Mouse (Mus musculus): ENCODE results near the gene Chn1. TPM values are rescaled to one million over a fixed set of nuclear protein-coding genes. Genes with fewer than 3 reads are reported as not detected.

Gene Chn1
- polyA plus RNA-seq, 1 experiment from 2014 or later: 30.4 TPM

DNA sequence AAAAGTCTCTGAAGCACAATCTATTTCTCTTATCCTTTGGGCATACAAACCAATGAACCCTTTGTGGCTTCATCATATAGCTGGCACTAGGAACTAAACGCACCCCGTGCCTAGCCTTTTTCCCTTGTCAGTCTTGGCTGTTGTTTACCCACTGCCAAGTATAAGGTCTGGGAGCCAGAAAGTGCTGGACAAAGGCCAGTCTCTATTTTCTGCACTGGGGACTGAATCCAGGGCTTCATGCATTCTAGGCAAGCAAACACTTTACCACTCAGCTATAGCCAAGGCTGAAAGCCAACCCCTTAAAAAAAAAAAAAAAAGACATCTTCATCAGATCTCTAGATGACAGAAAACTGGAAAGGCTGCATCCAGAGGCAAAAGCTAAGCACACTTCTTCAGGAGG, 15.2 kb upstream of the Chn1 start:
- no peak overlapping the region for H3K27ac ChIP-seq (replicated peaks in 1 of 2; ENCODE audit: control insufficient read depth in 1 of 2, insufficient read depth in 1 of 2, low read depth in 2 of 2, low read length in 2 of 2)
- H3K4me1 ChIP-seq (ENCODE audit: control insufficient read depth in 2 of 2, insufficient read depth in 2 of 2, low read length in 2 of 2): no peaks in the 10 kb centered on the region
- ATAC-seq (ENCODE audit: insufficient number of reproducible peaks, insufficient read depth, low FRiP score, low read depth): no peak
- no peak overlapping the region for H3K9ac ChIP-seq (ENCODE audit: low read length)
- no peaks in the 10 kb centered on the region for H3K27me3 ChIP-seq (ENCODE audit: control insufficient read depth, insufficient read depth, low read length)
- WGBS: 53% methylated on average over 2 of the region's 2 CpGs
- no peaks in the 10 kb centered on the region for H3K36me3 ChIP-seq (ENCODE audit: control insufficient read depth, insufficient read depth, low read length)
- no peak overlapping the region for H3K4me3 ChIP-seq (ENCODE audit: control insufficient read depth in 1 of 2, insufficient read depth in 1 of 2, low read depth in 1 of 2, low read length in 2 of 2)
- H3K9me3 ChIP-seq (ENCODE audit: control insufficient read depth, low read length): no peaks in the 10 kb centered on the region
- H3K4me2 ChIP-seq (ENCODE audit: low read length): no peak overlapping the region

DNA sequence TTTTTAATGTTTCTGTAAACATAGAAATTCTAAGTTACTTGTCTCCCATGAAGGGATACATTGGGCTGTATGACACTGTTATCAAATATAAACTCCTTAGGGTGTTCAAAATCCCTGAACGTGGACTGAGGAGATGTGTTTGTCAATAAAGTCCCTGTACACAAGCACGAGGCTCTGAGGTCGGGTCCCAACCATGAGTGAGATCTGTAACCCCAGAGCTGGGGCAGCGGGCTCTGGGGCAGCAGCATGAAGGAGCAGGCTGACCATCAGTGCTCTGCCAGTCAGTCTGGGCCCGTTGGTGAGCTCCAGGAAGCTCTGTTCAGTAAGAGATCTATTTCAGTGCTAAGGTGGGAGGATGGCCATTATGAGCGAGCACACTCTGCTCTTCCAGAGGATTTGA, 13.2 kb upstream of the Chn1 start:
- no peak overlapping the region for H3K4me2 ChIP-seq (ENCODE audit: low read length)
- H3K9me3 ChIP-seq (ENCODE audit: control insufficient read depth, low read length): 0 out of 2 replicates have a peak, but pooled peaks cover 2% of the 10 kb centered on the region
- no peak overlapping the region for H3K27ac ChIP-seq (replicated peaks in 1 of 2; ENCODE audit: control insufficient read depth in 1 of 2, insufficient read depth in 1 of 2, low read depth in 2 of 2, low read length in 2 of 2)
- H3K4me3 ChIP-seq (ENCODE audit: control insufficient read depth in 1 of 2, insufficient read depth in 1 of 2, low read depth in 1 of 2, low read length in 2 of 2): no peak overlapping the region
- H3K36me3 ChIP-seq (ENCODE audit: control insufficient read depth, insufficient read depth, low read length): no peaks in the 10 kb centered on the region
- no peak overlapping the region for H3K9ac ChIP-seq (ENCODE audit: low read length)
- H3K4me1 ChIP-seq (ENCODE audit: control insufficient read depth in 2 of 2, insufficient read depth in 2 of 2, low read length in 2 of 2): no peaks in the 10 kb centered on the region
- no peaks in the 10 kb centered on the region for H3K27me3 ChIP-seq (ENCODE audit: control insufficient read depth, insufficient read depth, low read length)
- 70% methylated on average over 6 of the region's 6 CpGs for WGBS
- no peak for ATAC-seq (ENCODE audit: insufficient number of reproducible peaks, insufficient read depth, low FRiP score, low read depth)

DNA sequence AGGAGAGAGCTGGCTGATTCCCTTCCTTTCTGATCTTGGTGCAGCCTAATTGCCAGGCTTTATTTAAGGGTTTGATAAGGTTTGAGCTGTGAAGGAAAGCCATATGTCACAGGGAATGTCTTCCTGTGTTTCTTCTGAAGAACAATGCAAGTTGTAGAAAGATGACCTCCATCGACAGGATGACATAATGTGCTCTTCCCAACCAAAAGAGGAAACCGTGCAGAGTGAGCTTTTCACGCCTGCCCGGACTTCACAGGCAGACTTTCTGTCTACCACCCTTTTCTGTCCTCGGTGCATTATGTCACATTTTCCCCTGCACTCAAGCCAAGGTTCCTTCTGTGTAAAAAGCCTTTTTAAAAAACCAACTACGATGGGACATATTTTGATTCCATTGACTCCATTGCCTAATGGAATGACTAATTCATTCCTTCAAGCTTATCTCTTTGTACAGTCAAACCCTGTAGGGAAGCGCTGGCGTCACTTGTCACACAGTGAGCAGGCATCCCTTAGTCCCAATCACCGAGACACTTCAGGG, 7.3 kb upstream of the Chn1 start:
- Histone ChIP-seq H3K9me3 (ENCODE audit: control insufficient read depth, low read length) (0 out of 2 replicates have a peak, but pooled peaks cover 2% of the 10 kb centered on the region), H3K9ac (ENCODE audit: low read length) (peak overlapping the region; percentile 35; the same call in 1 of the 2 replicates), H3K4me1 (ENCODE audit: control insufficient read depth in 2 of 2, insufficient read depth in 2 of 2, low read length in 2 of 2) (peaks cover 3 to 24% of the 10 kb centered on the region in 2 experiments), H3K36me3 (ENCODE audit: control insufficient read depth, insufficient read depth, low read length) (no peaks in the 10 kb centered on the region), H3K4me2 (ENCODE audit: low read length) (peak overlapping the region; percentile 45), H3K27ac (replicated peaks in 1 of 2; ENCODE audit: control insufficient read depth in 1 of 2, insufficient read depth in 1 of 2, low read depth in 2 of 2, low read length in 2 of 2) (peak overlapping the region; percentile 61 to 75), H3K27me3 (ENCODE audit: control insufficient read depth, insufficient read depth, low read length) (no peaks in the 10 kb centered on the region), H3K4me3 (ENCODE audit: control insufficient read depth in 1 of 2, insufficient read depth in 1 of 2, low read depth in 1 of 2, low read length in 2 of 2) (0 out of 4 replicates have a peak overlapping the region, but pooled peaks of 1 of the 2 experiments have one; percentile 1)
- 8% methylated on average over 9 of the region's 9 CpGs for WGBS
- ATAC-seq (ENCODE audit: insufficient number of reproducible peaks, insufficient read depth, low FRiP score, low read depth): peak; percentile 85

DNA sequence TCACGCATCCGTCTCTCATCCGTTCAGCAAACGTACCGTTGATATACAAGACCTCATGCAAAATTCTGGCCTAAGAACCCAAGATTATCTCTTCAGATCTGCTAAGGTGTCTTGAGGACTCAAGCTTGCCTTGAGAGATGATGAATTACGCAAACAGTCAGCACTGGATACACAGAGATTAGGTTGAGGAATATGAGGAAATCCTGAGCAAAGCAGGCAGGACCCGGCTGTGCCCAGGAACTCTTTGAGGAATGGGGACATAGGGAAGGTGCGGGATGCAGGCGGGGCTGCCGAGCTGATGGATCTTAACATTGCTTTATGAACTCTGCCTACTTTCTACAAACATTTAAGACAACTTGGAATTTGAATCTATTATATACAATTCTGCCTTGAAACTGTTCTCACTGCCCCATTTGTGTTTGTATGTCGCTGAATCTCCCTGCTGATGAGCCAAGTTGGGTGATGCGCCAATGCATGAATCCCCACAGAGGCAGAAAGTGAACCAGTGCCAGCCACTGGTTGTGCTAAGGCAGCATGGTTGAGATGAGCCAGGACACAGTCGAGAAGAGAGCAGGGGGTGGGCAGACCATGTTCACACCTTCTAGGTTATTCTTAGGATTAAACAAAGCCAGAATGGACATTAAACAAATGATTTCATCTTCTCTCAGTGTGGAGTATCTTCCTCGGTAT, 5.3 kb upstream of the Chn1 start:
- H3K4me3 ChIP-seq (ENCODE audit: control insufficient read depth in 1 of 2, insufficient read depth in 1 of 2, low read depth in 1 of 2, low read length in 2 of 2): no peak overlapping the region
- no peaks in the 10 kb centered on the region; the same call in 1 of the 2 replicates for H3K27me3 ChIP-seq (ENCODE audit: control insufficient read depth, insufficient read depth, low read length)
- ATAC-seq (ENCODE audit: insufficient number of reproducible peaks, insufficient read depth, low FRiP score, low read depth): no peak
- H3K4me2 ChIP-seq (ENCODE audit: low read length): no peak overlapping the region
- H3K4me1 ChIP-seq (ENCODE audit: control insufficient read depth in 2 of 2, insufficient read depth in 2 of 2, low read length in 2 of 2): peaks cover 3 to 24% of the 10 kb centered on the region in 2 experiments
- 0 out of 2 replicates have a peak, but pooled peaks cover 2% of the 10 kb centered on the region for H3K9me3 ChIP-seq (ENCODE audit: control insufficient read depth, low read length)
- no peak overlapping the region for H3K27ac ChIP-seq (replicated peaks in 1 of 2; ENCODE audit: control insufficient read depth in 1 of 2, insufficient read depth in 1 of 2, low read depth in 2 of 2, low read length in 2 of 2)
- no peak overlapping the region for H3K9ac ChIP-seq (ENCODE audit: low read length)
- 82% methylated on average over 14 of the region's 14 CpGs for WGBS
- no peaks in the 10 kb centered on the region for H3K36me3 ChIP-seq (ENCODE audit: control insufficient read depth, insufficient read depth, low read length)

DNA sequence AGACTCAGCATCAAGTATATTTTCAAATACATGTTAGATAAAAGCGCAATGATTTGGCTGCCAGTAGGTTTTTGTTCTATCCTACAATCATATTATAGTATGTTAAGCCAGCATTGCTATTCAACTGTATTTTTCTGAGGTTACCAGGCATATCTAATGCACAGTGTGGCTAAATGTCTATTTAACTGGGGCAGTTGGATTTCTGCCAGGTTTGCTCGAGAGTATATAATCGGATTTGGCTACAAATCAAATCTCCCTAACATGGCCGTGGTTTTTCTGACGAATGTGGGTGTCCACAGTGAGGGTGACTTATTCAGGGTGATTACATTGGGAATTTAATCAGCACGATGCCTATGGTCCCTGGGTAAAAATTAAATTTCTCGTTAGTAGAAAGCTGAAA, 4.7 kb upstream of the Chn1 start:
- H3K4me3 ChIP-seq (ENCODE audit: control insufficient read depth in 1 of 2, insufficient read depth in 1 of 2, low read depth in 1 of 2, low read length in 2 of 2): no peak overlapping the region
- no peak for ATAC-seq (ENCODE audit: insufficient number of reproducible peaks, insufficient read depth, low FRiP score, low read depth)
- no peak overlapping the region for H3K9ac ChIP-seq (ENCODE audit: low read length)
- H3K27ac ChIP-seq (replicated peaks in 1 of 2; ENCODE audit: control insufficient read depth in 1 of 2, insufficient read depth in 1 of 2, low read depth in 2 of 2, low read length in 2 of 2): no peak overlapping the region
- 37% methylated on average over 7 of the region's 7 CpGs for WGBS
- H3K27me3 ChIP-seq (ENCODE audit: control insufficient read depth, insufficient read depth, low read length): no peaks in the 10 kb centered on the region; the same call in 1 of the 2 replicates
- no peaks in the 10 kb centered on the region for H3K36me3 ChIP-seq (ENCODE audit: control insufficient read depth, insufficient read depth, low read length)
- H3K4me2 ChIP-seq (ENCODE audit: low read length): no peak overlapping the region
- H3K4me1 ChIP-seq (ENCODE audit: control insufficient read depth in 2 of 2, insufficient read depth in 2 of 2, low read length in 2 of 2): peaks cover 3 to 24% of the 10 kb centered on the region in 2 experiments
- H3K9me3 ChIP-seq (ENCODE audit: control insufficient read depth, low read length): 0 out of 2 replicates have a peak, but pooled peaks cover 2% of the 10 kb centered on the region

DNA sequence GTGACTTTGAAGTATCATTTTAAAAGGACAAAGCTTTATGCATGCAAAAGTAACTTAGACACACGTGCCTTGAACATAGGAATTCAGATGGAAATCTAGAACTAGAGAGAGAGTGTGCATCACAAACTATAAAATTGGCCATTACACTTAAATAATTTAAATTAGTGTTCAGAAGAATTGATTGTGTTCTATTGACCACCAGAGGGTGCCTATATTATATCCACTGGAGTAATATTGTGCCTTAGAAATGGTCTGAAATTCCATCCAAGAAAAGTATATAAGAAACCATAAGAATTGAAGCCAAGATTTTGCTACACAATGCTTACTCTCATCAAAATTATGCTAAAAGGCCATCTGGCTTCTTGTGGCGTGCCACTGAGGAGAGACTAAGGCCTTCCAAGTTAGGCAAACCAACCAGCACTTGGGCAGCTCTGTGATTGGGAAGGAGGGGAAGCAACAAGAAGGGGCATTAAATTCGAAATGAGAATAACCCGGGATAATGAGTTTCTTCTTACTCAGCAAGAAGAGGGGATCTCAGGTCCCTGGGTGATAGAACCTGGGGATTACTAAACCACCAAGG, 4.0 kb upstream of the Chn1 start:
- no peaks in the 10 kb centered on the region; the same call in 1 of the 2 replicates for H3K27me3 ChIP-seq (ENCODE audit: control insufficient read depth, insufficient read depth, low read length)
- 80% methylated on average over 4 of the region's 4 CpGs for WGBS
- H3K36me3 ChIP-seq (ENCODE audit: control insufficient read depth, insufficient read depth, low read length): no peaks in the 10 kb centered on the region
- H3K9ac ChIP-seq (ENCODE audit: low read length): no peak overlapping the region
- H3K4me3 ChIP-seq (ENCODE audit: control insufficient read depth in 1 of 2, insufficient read depth in 1 of 2, low read depth in 1 of 2, low read length in 2 of 2): no peak overlapping the region
- H3K9me3 ChIP-seq (ENCODE audit: control insufficient read depth, low read length): no peaks in the 10 kb centered on the region
- peaks cover 3 to 24% of the 10 kb centered on the region in 2 experiments for H3K4me1 ChIP-seq (ENCODE audit: control insufficient read depth in 2 of 2, insufficient read depth in 2 of 2, low read length in 2 of 2)
- H3K27ac ChIP-seq (replicated peaks in 1 of 2; ENCODE audit: control insufficient read depth in 1 of 2, insufficient read depth in 1 of 2, low read depth in 2 of 2, low read length in 2 of 2): no peak overlapping the region
- no peak for ATAC-seq (ENCODE audit: insufficient number of reproducible peaks, insufficient read depth, low FRiP score, low read depth)
- H3K4me2 ChIP-seq (ENCODE audit: low read length): no peak overlapping the region

DNA sequence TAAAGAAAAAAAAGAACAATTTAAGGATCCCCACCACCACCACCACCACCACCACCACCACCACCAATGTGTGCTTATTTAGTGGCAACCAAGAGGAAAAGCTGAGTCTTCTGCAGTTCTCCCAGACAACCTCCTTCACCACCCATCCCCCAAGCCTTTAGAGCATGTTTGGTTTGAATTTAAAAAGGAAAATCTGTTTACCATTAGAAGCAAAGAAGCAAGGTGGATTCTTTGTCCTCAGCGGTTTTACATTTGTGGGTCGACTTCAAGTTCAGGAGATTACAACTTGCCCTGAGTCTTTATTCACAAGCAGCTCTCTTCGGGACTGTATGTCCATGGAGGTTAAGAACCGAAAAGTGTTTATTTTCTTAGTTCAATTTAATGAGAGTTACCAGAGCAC, 1.8 kb upstream of the Chn1 start:
- no peak overlapping the region for H3K4me2 ChIP-seq (ENCODE audit: low read length)
- no peak overlapping the region for H3K27ac ChIP-seq (replicated peaks in 1 of 2; ENCODE audit: control insufficient read depth in 1 of 2, insufficient read depth in 1 of 2, low read depth in 2 of 2, low read length in 2 of 2)
- no peak overlapping the region for H3K4me3 ChIP-seq (ENCODE audit: control insufficient read depth in 1 of 2, insufficient read depth in 1 of 2, low read depth in 1 of 2, low read length in 2 of 2)
- peaks cover 2 to 28% of the 10 kb centered on the region in 2 experiments for H3K4me1 ChIP-seq (ENCODE audit: control insufficient read depth in 2 of 2, insufficient read depth in 2 of 2, low read length in 2 of 2)
- ATAC-seq (ENCODE audit: insufficient number of reproducible peaks, insufficient read depth, low FRiP score, low read depth): no peak
- H3K9me3 ChIP-seq (ENCODE audit: control insufficient read depth, low read length): no peaks in the 10 kb centered on the region
- H3K36me3 ChIP-seq (ENCODE audit: control insufficient read depth, insufficient read depth, low read length): no peaks in the 10 kb centered on the region
- WGBS: 48% methylated on average over 4 of the region's 4 CpGs
- H3K9ac ChIP-seq (ENCODE audit: low read length): no peak overlapping the region
- no peaks in the 10 kb centered on the region; the same call in 1 of the 2 replicates for H3K27me3 ChIP-seq (ENCODE audit: control insufficient read depth, insufficient read depth, low read length)
